In genomic region chr5:65761921-65762320, GRCm38 (mm10) we compare ENCODE assay signal across 8 mouse cellular contexts. TPM values are rescaled to one million over a fixed set of nuclear protein-coding genes. Genes with fewer than 3 reads are reported as not detected.
A peak's percentile ranks its signal among the peaks of the same experiment; 100 is the strongest.
DNase-seq lines count a peak whose midpoint lies in the region; ATAC-seq lines count a peak whose summit lies in the region.
"Had no signal": no experiment of that assay in that cellular context is flagged by ENCODE, and none has a peak within 500 bp of the region (broad histone marks: within the 10 kb centered on the region; RNA-seq: fewer than 3 reads in every experiment).

No protein-coding gene starts in this region.

- H3K9ac ChIP-seq in lung, embryonic 16.5 days (ENCODE audit: low read length): no peak overlapping the region
- H3K9ac ChIP-seq in hindbrain, embryonic 14.5 days: no peak overlapping the region

- DNase-seq in lung, postnatal 10 days: no peak
- peak; percentile 30 for DNase-seq in embryo, embryonic 9.5 days (ENCODE audit: extremely low spot score)
- DNase-seq in hindbrain, embryonic 14.5 days (ENCODE audit: low spot score): peak; percentile 74
- DNase-seq in retina, embryonic 14.5 days (ENCODE audit: low spot score): peak; percentile 66
- no peak for DNase-seq in layer of hippocampus, postnatal 14 days (ENCODE audit: low spot score in 2 of 2)
- DNase-seq: cerebellum, postnatal 25 days had no signal

- no peaks in the 10 kb centered on the region for H3K9me3 ChIP-seq in lung, embryonic 16.5 days (ENCODE audit: control insufficient read depth, low read length)
- no peaks in the 10 kb centered on the region for H3K9me3 ChIP-seq in hindbrain, embryonic 14.5 days (ENCODE audit: control insufficient read depth, low read length)

- ATAC-seq in lung, embryonic 16.5 days (ENCODE audit: low read depth): no peak
- no peak for ATAC-seq in hindbrain, embryonic 14.5 days (ENCODE audit: low FRiP score)
- ATAC-seq in CD4-positive, CD25-positive, alpha-beta regulatory T cell, adult 4 months: no peak

- no peak overlapping the region for H3K27ac ChIP-seq in lung, embryonic 16.5 days (ENCODE audit: low read length)
- no peak overlapping the region for H3K27ac ChIP-seq in hindbrain, embryonic 14.5 days

- no peaks in the 10 kb centered on the region for H3K27me3 ChIP-seq in lung, embryonic 16.5 days (ENCODE audit: control insufficient read depth, insufficient read depth, low read depth, low read length)
- H3K27me3 ChIP-seq in hindbrain, embryonic 14.5 days (ENCODE audit: control insufficient read depth, insufficient read depth, low read length): no peaks in the 10 kb centered on the region

- peaks cover 6% of the 10 kb centered on the region for H3K4me1 ChIP-seq in lung, embryonic 16.5 days (replicated peaks; ENCODE audit: control insufficient read depth, insufficient read depth, low read length)
- peaks cover 5% of the 10 kb centered on the region; the same call in 1 of the 2 replicates for H3K4me1 ChIP-seq in hindbrain, embryonic 14.5 days (replicated peaks; ENCODE audit: control insufficient read depth, insufficient read depth, low read length)

- H3K4me2 ChIP-seq in lung, embryonic 16.5 days (ENCODE audit: low read depth, low read length): peak overlapping the region; percentile 42
- H3K4me2 ChIP-seq in hindbrain, embryonic 14.5 days (replicated peaks): peak overlapping the region; percentile 8; the same call in 1 of the 2 replicates

- H3K4me3 ChIP-seq in lung, embryonic 16.5 days (ENCODE audit: low read length): peak overlapping the region; percentile 15; the same call in 1 of the 2 replicates
- H3K4me3 ChIP-seq in hindbrain, embryonic 14.5 days (replicated peaks; ENCODE audit: low read length): no peak overlapping the region

- no peaks in the 10 kb centered on the region for H3K36me3 ChIP-seq in lung, embryonic 16.5 days (ENCODE audit: control insufficient read depth, insufficient read depth, low read length)
- H3K36me3 ChIP-seq in hindbrain, embryonic 14.5 days (replicated peaks; ENCODE audit: control insufficient read depth, insufficient read depth): no peaks in the 10 kb centered on the region

RNA-seq across cellular contexts. Expression of gene N4bp2, which starts 1.4 kb away (rescaled TPM):
- polyA plus RNA-seq in lung, embryonic 16.5 days (2015; fragmentation: Nextera tagmentation; extraction: Ambion mirVana): 15.7 and 16.4 TPM in 2 replicates
- polyA plus RNA-seq in hindbrain, embryonic 14.5 days (2014; fragmentation: Nextera tagmentation; extraction: Ambion mirVana): 26.9 and 27.1 TPM in 2 replicates
- 10 to 100 TPM; 11.7 to 13.3 TPM for polyA plus RNA-seq in CD4-positive, CD25-positive, alpha-beta regulatory T cell, adult 4 months (2017; shearing (Covaris generic))
- total RNA-seq in layer of hippocampus, postnatal 14 days (2021): 10 to 100 TPM; 16.9 to 17.8 TPM

Comparison
In these comparisons a context has a peak if more than half of its experiments do, and no peak if none do; other contexts are left out.
1. DNase-seq: peak in embryo, embryonic 9.5 days (single experiment), hindbrain, embryonic 14.5 days (single experiment) and retina, embryonic 14.5 days (single experiment); none in lung, postnatal 10 days (single experiment) and layer of hippocampus, postnatal 14 days (0 of 2).